Mouse (Mus musculus) lung, adult 18-20 months (tissue): ENCODE measurements around the gene Iqca.

Experiments
- DNase-seq, 2 experiments: peaks; one replicate each; pipeline ENCODE4 v3.0.0; 2022; ENCODE audit warnings: mixed read lengths in 2 of 2

Iqca gene

GRCm38 (mm10) chr1:90051347-90051746 is 101.9 kb downstream of the Iqca start:
- peak in 1 of 2 experiments; percentile 25 for DNase-seq

- DNase-seq, result no peak
These were observed 103.0 kb downstream of the Iqca start for GRCm38 (mm10) chr1:90050046-90050739.

- no peak for DNase-seq
These were observed 124.9 kb downstream of the Iqca start for GRCm38 (mm10) chr1:90028305-90028704.

GRCm38 (mm10) chr1:90026945-90027344 is 126.3 kb downstream of the Iqca start:
- peak in 1 of 2 experiments; percentile 15 for DNase-seq

GRCm38 (mm10) chr1:90020336-90020735 is 132.9 kb downstream of the Iqca start:
- DNase-seq, result no peak

- DNase-seq, result no peak
These were observed 135.1 kb downstream of the Iqca start for GRCm38 (mm10) chr1:90018071-90018470.

GRCm38 (mm10) chr1:90014446-90014845 is 138.8 kb downstream of the Iqca start, which contains the start of gene Asb18:
Gene Asb18 (minus strand): TSS chr1:90014666.
- no peak for DNase-seq

GRCm38 (mm10) chr1:90013273-90013672 is 139.9 kb downstream of the Iqca start:
- no peak for DNase-seq

GRCm38 (mm10) chr1:90012850-90013249 is 140.4 kb downstream of the Iqca start:
- DNase-seq, result no peak

GRCm38 (mm10) chr1:90012168-90012567 is 141.0 kb downstream of the Iqca start:
- no peak for DNase-seq

- DNase-seq, result no peak
These were observed 143.1 kb downstream of the Iqca start for GRCm38 (mm10) chr1:90010077-90010476.

GRCm38 (mm10) chr1:90009188-90009587 is 144.0 kb downstream of the Iqca start:
- DNase-seq, result no peak

- no peak for DNase-seq
These were observed 146.5 kb downstream of the Iqca start for GRCm38 (mm10) chr1:90006666-90007065.

- no peak for DNase-seq
These were observed 152.2 kb downstream of the Iqca start for GRCm38 (mm10) chr1:90000981-90001380.

- DNase-seq, result no peak
These were observed 153.3 kb downstream of the Iqca start for GRCm38 (mm10) chr1:89999858-90000257.

- no peak for DNase-seq
These were observed 154.5 kb downstream of the Iqca start for GRCm38 (mm10) chr1:89998696-89999095.

- DNase-seq, result no peak
These were observed 155.1 kb downstream of the Iqca start for GRCm38 (mm10) chr1:89998076-89998475.

GRCm38 (mm10) chr1:89992256-89992655 is 160.9 kb downstream of the Iqca start:
- DNase-seq, result no peak
